Mouse (Mus musculus): ENCODE measurements at regions not wholly inside any gene's neighbourhood (a gene's known extent, or its start where the extent isn't known, plus 50 kb on each side); places are given as distances from the start of the nearest gene placed in this dataset.
A peak's percentile ranks its signal among the peaks of the same experiment; 100 is the strongest.

DNA sequence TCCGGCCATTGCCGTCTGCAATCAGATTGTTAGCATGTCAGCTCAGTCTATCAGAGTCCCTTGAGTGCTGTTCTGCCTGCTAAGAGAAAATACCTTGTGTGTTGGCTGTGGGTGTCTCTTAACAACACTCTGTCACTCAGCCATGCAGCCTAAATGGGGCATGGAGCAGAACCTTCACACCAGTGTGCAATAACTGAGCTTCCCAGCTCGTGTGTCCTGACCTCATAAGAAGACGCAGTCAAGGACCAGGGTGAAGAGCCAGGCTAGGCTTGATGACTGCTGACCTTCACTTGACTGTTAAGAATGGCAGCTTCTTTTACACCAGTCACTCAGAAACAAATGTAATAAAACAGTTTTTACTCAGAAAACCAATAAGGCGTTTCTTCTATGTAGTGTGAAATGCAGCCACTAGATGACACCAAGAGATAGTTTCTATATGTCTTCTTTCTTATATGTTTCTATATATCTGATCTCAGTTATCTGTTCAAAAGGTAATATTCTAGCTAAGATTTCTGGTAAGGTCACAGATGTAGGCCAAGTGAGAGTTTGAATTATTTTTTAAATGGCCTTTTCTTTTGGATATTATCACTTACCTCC lies 584.0 kb downstream of the Isl1 start:
- Histone ChIP-seq H3K4me1 (ENCODE audit: insufficient read depth) (no peaks in the 10 kb centered on the region), H3K9ac (no peak overlapping the region), H3K27ac (ENCODE audit: low read depth) (no peak overlapping the region), H3K4me3 (ENCODE audit: low read depth, low read length) (no peak overlapping the region), H3K27me3 (ENCODE audit: insufficient read depth, low read length) (no peaks in the 10 kb centered on the region), H3K4me2 (no peak overlapping the region), H3K9me3 (ENCODE audit: low read depth, low read length) (no peaks in the 10 kb centered on the region), H3K36me3 (ENCODE audit: insufficient read depth) (no peaks in the 10 kb centered on the region)
- ATAC-seq (ENCODE audit: insufficient read depth) (no peak), DNase-seq (peak; percentile 13)
- 52% methylated on average over 5 of the region's 5 CpGs for WGBS
- no peak; the same call in 1 of the 2 replicates for TF ChIP-seq CTCF (IDR thresholded peaks at IDR 0.05; ENCODE audit: low read depth)

DNA sequence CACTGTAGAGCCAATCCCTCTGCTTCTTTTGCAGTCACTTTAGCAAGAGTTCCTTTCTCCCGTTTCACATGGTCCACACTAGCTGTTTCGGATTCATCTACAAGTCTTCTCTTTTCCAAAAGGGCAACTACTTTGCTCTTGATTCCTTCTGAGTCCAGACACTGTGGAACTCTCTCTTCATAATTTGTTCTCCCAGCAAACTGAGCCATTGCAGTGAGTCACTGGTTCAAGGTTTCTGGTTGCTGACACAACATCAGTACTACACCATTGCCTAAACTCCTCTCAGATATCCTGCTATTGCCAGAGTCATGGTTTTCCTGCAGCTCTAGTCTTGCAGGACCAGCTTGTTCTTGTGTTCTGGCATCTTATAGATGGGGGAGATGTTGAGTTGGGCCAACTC lies 590.2 kb downstream of the Isl1 start:
- Histone ChIP-seq H3K4me2 (no peak overlapping the region), H3K9me3 (ENCODE audit: low read depth, low read length) (no peaks in the 10 kb centered on the region), H3K4me1 (ENCODE audit: insufficient read depth) (no peaks in the 10 kb centered on the region), H3K27me3 (ENCODE audit: insufficient read depth, low read length) (no peaks in the 10 kb centered on the region), H3K9ac (no peak overlapping the region), H3K27ac (ENCODE audit: low read depth) (no peak overlapping the region), H3K36me3 (ENCODE audit: insufficient read depth) (no peaks in the 10 kb centered on the region), H3K4me3 (ENCODE audit: low read depth, low read length) (no peak overlapping the region)
- TF ChIP-seq CTCF (IDR thresholded peaks at IDR 0.05; ENCODE audit: low read depth) = no peak
- 88% methylated on average over 2 of the region's 2 CpGs for WGBS
- ATAC-seq (ENCODE audit: insufficient read depth) (no peak), DNase-seq (no peak)

- ATAC-seq (ENCODE audit: insufficient read depth) (no peak), DNase-seq (no peak)
- H3K27me3 ChIP-seq (ENCODE audit: insufficient read depth, low read length) = no peaks in the 10 kb centered on the region
- no peak overlapping the region for H3K4me2 ChIP-seq
- H3K27ac ChIP-seq (ENCODE audit: low read depth) = no peak overlapping the region
- H3K4me3 ChIP-seq (ENCODE audit: low read depth, low read length) = no peak overlapping the region
- H3K9ac ChIP-seq = no peak overlapping the region
- no peak for TF ChIP-seq CTCF (IDR thresholded peaks at IDR 0.05; ENCODE audit: low read depth)
- H3K9me3 ChIP-seq (ENCODE audit: low read depth, low read length) = no peaks in the 10 kb centered on the region
- no peaks in the 10 kb centered on the region for H3K36me3 ChIP-seq (ENCODE audit: insufficient read depth)
- 59% methylated on average over 5 of the region's 5 CpGs for WGBS
- H3K4me1 ChIP-seq (ENCODE audit: insufficient read depth) = no peaks in the 10 kb centered on the region
Observed at GRCm38 (mm10) chr13:115718859-115719258, 590.6 kb downstream of the Isl1 start.

- no peaks in the 10 kb centered on the region for H3K4me1 ChIP-seq (ENCODE audit: insufficient read depth)
- DNase-seq (no peak), ATAC-seq (ENCODE audit: insufficient read depth) (no peak)
- H3K27me3 ChIP-seq (ENCODE audit: insufficient read depth, low read length) = no peaks in the 10 kb centered on the region
- H3K4me2 ChIP-seq = no peak overlapping the region
- H3K9me3 ChIP-seq (ENCODE audit: low read depth, low read length) = no peaks in the 10 kb centered on the region
- no peak overlapping the region for H3K9ac ChIP-seq
- WGBS = 37% methylated on average over 2 of the region's 2 CpGs
- H3K27ac ChIP-seq (ENCODE audit: low read depth) = no peak overlapping the region
- H3K36me3 ChIP-seq (ENCODE audit: insufficient read depth) = no peaks in the 10 kb centered on the region
- no peak for TF ChIP-seq CTCF (IDR thresholded peaks at IDR 0.05; ENCODE audit: low read depth)
- H3K4me3 ChIP-seq (ENCODE audit: low read depth, low read length) = no peak overlapping the region
Observed at GRCm38 (mm10) chr13:115696197-115696596, 594.4 kb upstream of the Itga1 start.

GRCm38 (mm10) chr13:115687426-115687825 lies 585.7 kb upstream of the Itga1 start:
- DNase-seq (no peak), ATAC-seq (ENCODE audit: insufficient read depth) (no peak)
- Histone ChIP-seq H3K27me3 (ENCODE audit: insufficient read depth, low read length) (no peaks in the 10 kb centered on the region), H3K9me3 (ENCODE audit: low read depth, low read length) (no peaks in the 10 kb centered on the region), H3K27ac (ENCODE audit: low read depth) (no peak overlapping the region), H3K4me3 (ENCODE audit: low read depth, low read length) (no peak overlapping the region), H3K4me2 (no peak overlapping the region), H3K4me1 (ENCODE audit: insufficient read depth) (no peaks in the 10 kb centered on the region), H3K9ac (no peak overlapping the region), H3K36me3 (ENCODE audit: insufficient read depth) (no peaks in the 10 kb centered on the region)
- TF ChIP-seq CTCF (IDR thresholded peaks at IDR 0.05; ENCODE audit: low read depth) = no peak
- WGBS = 84% methylated on average over 4 of the region's 4 CpGs

DNA sequence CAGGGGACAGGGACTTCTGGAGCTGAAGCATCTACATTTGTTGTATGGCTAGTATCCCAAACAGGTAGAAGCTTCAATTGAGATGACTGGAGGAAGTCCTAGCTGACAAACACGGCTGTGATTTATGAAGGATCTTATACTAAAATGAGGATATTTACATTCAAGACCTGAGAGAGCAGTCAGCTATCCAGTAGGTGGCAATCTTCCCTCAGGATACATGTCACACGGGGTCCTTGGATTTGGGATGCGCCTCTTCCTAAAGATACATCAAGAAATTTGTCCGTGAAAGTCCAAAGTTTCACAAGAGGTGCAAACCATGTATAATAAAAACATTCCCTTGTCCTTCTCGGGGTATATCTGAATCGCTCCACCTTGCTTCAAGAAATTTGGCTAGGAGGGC lies 577.8 kb upstream of the Itga1 start:
- 0 out of 2 replicates have a peak, but pooled peaks have one; percentile 54 for ATAC-seq (ENCODE audit: insufficient read depth)
- Histone ChIP-seq H3K9ac (no peak overlapping the region), H3K9me3 (ENCODE audit: low read depth, low read length) (no peaks in the 10 kb centered on the region), H3K4me3 (ENCODE audit: low read depth, low read length) (no peak overlapping the region), H3K4me2 (no peak overlapping the region), H3K36me3 (ENCODE audit: insufficient read depth) (no peaks in the 10 kb centered on the region), H3K27me3 (ENCODE audit: insufficient read depth, low read length) (no peaks in the 10 kb centered on the region), H3K27ac (ENCODE audit: low read depth) (no peak overlapping the region), H3K4me1 (ENCODE audit: insufficient read depth) (no peaks in the 10 kb centered on the region)
- peak; percentile 61 for TF ChIP-seq CTCF (IDR thresholded peaks at IDR 0.05; ENCODE audit: low read depth)
- peak; percentile 72 for DNase-seq
- 25% methylated on average over 6 of the region's 6 CpGs for WGBS

DNA sequence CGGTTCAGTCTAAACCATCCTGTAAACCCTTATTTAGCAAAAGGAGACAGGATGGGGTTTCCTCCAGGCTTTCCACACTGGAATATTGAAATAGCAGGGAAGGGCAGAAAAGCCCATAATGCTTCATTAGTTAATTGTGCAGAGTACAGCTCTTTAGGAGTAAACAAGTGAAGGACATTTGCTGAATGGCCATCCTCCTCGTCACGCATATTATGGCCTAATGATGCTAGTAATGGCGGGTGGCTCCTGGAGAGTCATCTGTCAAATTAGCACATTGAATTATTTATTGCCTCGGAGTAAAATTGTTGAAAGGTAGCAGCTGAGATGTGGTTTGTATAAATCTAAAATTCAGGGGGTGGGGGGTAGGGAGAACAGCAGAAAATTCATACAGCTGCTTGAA lies 575.1 kb upstream of the Itga1 start:
- 78% methylated on average over 5 of the region's 5 CpGs for WGBS
- Histone ChIP-seq H3K36me3 (ENCODE audit: insufficient read depth) (no peaks in the 10 kb centered on the region), H3K4me2 (no peak overlapping the region), H3K9ac (no peak overlapping the region), H3K4me1 (ENCODE audit: insufficient read depth) (no peaks in the 10 kb centered on the region), H3K27ac (ENCODE audit: low read depth) (no peak overlapping the region), H3K9me3 (ENCODE audit: low read depth, low read length) (no peaks in the 10 kb centered on the region), H3K27me3 (ENCODE audit: insufficient read depth, low read length) (no peaks in the 10 kb centered on the region), H3K4me3 (ENCODE audit: low read depth, low read length) (no peak overlapping the region)
- TF ChIP-seq CTCF (IDR thresholded peaks at IDR 0.05; ENCODE audit: low read depth) = no peak
- DNase-seq = no peak
- no peak for ATAC-seq (ENCODE audit: insufficient read depth)

- Histone ChIP-seq H3K4me2 (no peak overlapping the region), H3K4me1 (ENCODE audit: insufficient read depth) (no peaks in the 10 kb centered on the region), H3K27ac (ENCODE audit: low read depth) (no peak overlapping the region), H3K9ac (no peak overlapping the region), H3K36me3 (ENCODE audit: insufficient read depth) (no peaks in the 10 kb centered on the region), H3K4me3 (ENCODE audit: low read depth, low read length) (no peak overlapping the region), H3K27me3 (ENCODE audit: insufficient read depth, low read length) (no peaks in the 10 kb centered on the region), H3K9me3 (ENCODE audit: low read depth, low read length) (no peaks in the 10 kb centered on the region)
- ATAC-seq (ENCODE audit: insufficient read depth) (no peak), DNase-seq (no peak)
- TF ChIP-seq CTCF (IDR thresholded peaks at IDR 0.05; ENCODE audit: low read depth) = no peak
- WGBS = 23% methylated on average over 5 of the region's 5 CpGs
Observed at GRCm38 (mm10) chr13:115673729-115674128, 572.0 kb upstream of the Itga1 start.
